Mouse (Mus musculus): ENCODE results near the gene Cfap221. TPM values are rescaled to one million over a fixed set of nuclear protein-coding genes. Genes with fewer than 3 reads are reported as not detected.
A peak's percentile ranks its signal among the peaks of the same experiment; 100 is the strongest.

Gene Cfap221
- not detected for total RNA-seq (2021)
- long read RNA-seq, experiment 1 = 0 reads
- long read RNA-seq, experiment 2 = 0 reads

- intact Hi-C loops (cut with DNase I) = no loop called here
- DNase-seq = peak; percentile 11 to 25
Observed at GRCm38 (mm10) chr1:119996798-119997581, at the start of gene Cfap221. Cfap221 (minus strand) TSS chr1:119997234.

GRCm38 (mm10) chr1:120044584-120044983 is 47.5 kb upstream of the Cfap221 start:
- intact Hi-C loops (cut with DNase I) = no loop called here
- no peak for DNase-seq

- intact Hi-C loops (cut with DNase I) = no loop called here
- no peak for DNase-seq
Observed at GRCm38 (mm10) chr1:120042421-120042820, 45.4 kb upstream of the Cfap221 start.

- intact Hi-C loops (cut with DNase I) = no loop called here
Observed at GRCm38 (mm10) chr1:120038594-120038993, 41.6 kb upstream of the Cfap221 start.

GRCm38 (mm10) chr1:120037021-120037683 is 40.1 kb upstream of the Cfap221 start:
- intact Hi-C loops (cut with DNase I) = no loop called here
- no peak for DNase-seq

More at GRCm38 (mm10) chr1:120038594-120038993, 41.6 kb upstream of the Cfap221 start:
- DNase-seq = no peak

- no peak for DNase-seq
- intact Hi-C loops (cut with DNase I) = no loop called here
Observed at GRCm38 (mm10) chr1:120035456-120036034, 38.5 kb upstream of the Cfap221 start.

GRCm38 (mm10) chr1:120034793-120035192 is 37.8 kb upstream of the Cfap221 start:
- intact Hi-C loops (cut with DNase I) = loop anchor here (5.0 kb wide), 1 partner anchor 123 kb away; no protein-coding TSS in a partner anchor
- no peak for DNase-seq

GRCm38 (mm10) chr1:120033469-120033854 is 36.4 kb upstream of the Cfap221 start:
- intact Hi-C loops (cut with DNase I) = loop anchor here (1.0 to 5.0 kb wide), 2 partner anchors 58 to 124 kb away; no protein-coding TSS in a partner anchor
- no peak for DNase-seq

- DNase-seq = peak; percentile 64 to 74
- intact Hi-C loops (cut with DNase I) = loop anchor here (1.0 to 5.0 kb wide), 2 partner anchors 58 to 124 kb away; no protein-coding TSS in a partner anchor
Observed at GRCm38 (mm10) chr1:120032804-120033468, 35.9 kb upstream of the Cfap221 start.

GRCm38 (mm10) chr1:120030474-120030873 is 33.4 kb upstream of the Cfap221 start:
- no peak for DNase-seq
- intact Hi-C loops (cut with DNase I) = loop anchor here (5.0 kb wide), 1 partner anchor 127 kb away; no protein-coding TSS in a partner anchor

GRCm38 (mm10) chr1:120027693-120028092 is 30.7 kb upstream of the Cfap221 start:
- intact Hi-C loops (cut with DNase I) = no loop called here
- peak in 1 of 2 experiments; percentile 20 for DNase-seq

GRCm38 (mm10) chr1:120025050-120025439 is 28.0 kb upstream of the Cfap221 start:
- DNase-seq = no peak
- intact Hi-C loops (cut with DNase I) = no loop called here

- intact Hi-C loops (cut with DNase I) = no loop called here
- DNase-seq = no peak
Observed at GRCm38 (mm10) chr1:120024331-120025049, 27.5 kb upstream of the Cfap221 start.

- intact Hi-C loops (cut with DNase I) = no loop called here
- DNase-seq = no peak
Observed at GRCm38 (mm10) chr1:120021951-120022350, 24.9 kb upstream of the Cfap221 start.

GRCm38 (mm10) chr1:120020322-120020897 is 23.4 kb upstream of the Cfap221 start:
- intact Hi-C loops (cut with DNase I) = no loop called here
- no peak for DNase-seq

- DNase-seq = no peak
- intact Hi-C loops (cut with DNase I) = no loop called here
Observed at GRCm38 (mm10) chr1:120019428-120019827, 22.4 kb upstream of the Cfap221 start.

GRCm38 (mm10) chr1:120018900-120019299 is 21.9 kb upstream of the Cfap221 start:
- DNase-seq = no peak
- intact Hi-C loops (cut with DNase I) = no loop called here

- intact Hi-C loops (cut with DNase I) = no loop called here
Observed at GRCm38 (mm10) chr1:120016240-120016639, 19.2 kb upstream of the Cfap221 start.

GRCm38 (mm10) chr1:120013111-120013510 is 16.1 kb upstream of the Cfap221 start:
- DNase-seq = peak; percentile 38 to 50
- intact Hi-C loops (cut with DNase I) = loop anchor here (5.0 kb wide), 2 partner anchors 196 to 466 kb away; no protein-coding TSS in a partner anchor

More at GRCm38 (mm10) chr1:120016240-120016639, 19.2 kb upstream of the Cfap221 start:
- no peak for DNase-seq
